Comparison of ENCODE assay signal across 12 mouse cellular contexts in the genomic region with DNA sequence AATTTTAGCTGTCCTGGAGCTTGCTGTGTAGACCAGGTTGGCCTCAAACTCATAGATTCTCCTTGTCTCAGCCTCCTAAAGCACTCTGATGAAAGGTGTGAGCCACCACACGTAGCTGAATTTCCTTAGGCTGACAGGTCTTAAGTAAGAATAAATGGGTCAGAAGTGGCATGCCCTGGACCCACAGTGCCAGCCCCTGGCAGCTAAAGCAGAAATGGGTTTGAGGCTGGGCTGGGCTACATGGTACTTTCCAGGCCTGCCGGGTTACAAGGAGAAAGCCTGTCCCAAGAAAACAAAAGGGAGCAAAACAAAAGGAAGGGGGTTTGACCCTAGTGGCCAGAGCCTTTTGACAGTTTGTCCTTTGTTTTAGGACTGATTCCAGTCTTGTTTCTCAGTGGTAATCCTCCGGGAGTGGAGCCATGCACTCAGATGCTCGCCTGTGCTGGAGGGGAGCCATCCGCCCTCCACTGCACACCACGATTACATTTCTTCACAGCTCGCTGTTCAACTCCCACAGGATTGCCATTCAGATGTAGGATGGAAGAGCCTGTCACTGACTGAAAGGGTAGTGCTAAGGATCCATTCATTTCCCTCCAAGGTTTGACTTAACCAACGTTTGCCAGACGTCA. TPM values are rescaled to one million over a fixed set of nuclear protein-coding genes. Genes with fewer than 3 reads are reported as not detected.
DNase-seq lines count a peak whose midpoint lies in the region; ATAC-seq and TF ChIP-seq lines count a peak whose summit lies in the region.
"Had no signal": no experiment of that assay in that cellular context is flagged by ENCODE, and none has a peak within 500 bp of the region (broad histone marks: within the 10 kb centered on the region; RNA-seq: fewer than 3 reads in every experiment).

No protein-coding gene starts in this region.

- peak overlapping the region; percentile 26; the same call in 1 of the 2 replicates for H3K9ac ChIP-seq in hindbrain, embryonic 16.5 days (ENCODE audit: low read depth, low read length)
- no peak overlapping the region for H3K9ac ChIP-seq in forebrain, embryonic 12.5 days
- H3K9ac ChIP-seq: embryonic facial prominence, embryonic 15.5 days; heart, embryonic 13.5 days had no signal

- TF ChIP-seq CTCF in brain, embryonic 14.5 days (IDR thresholded peaks at IDR 0.05; ENCODE audit: borderline replicate concordance, extremely low read depth, insufficient read depth, insufficient read length) = no peak

- peaks cover 7% of the 10 kb centered on the region for H3K4me1 ChIP-seq in hindbrain, embryonic 16.5 days (ENCODE audit: control insufficient read depth, insufficient read depth, low read depth, low read length)
- H3K4me1 ChIP-seq in forebrain, embryonic 12.5 days = peaks cover 8% of the 10 kb centered on the region; the same call in 1 of the 2 replicates
- H3K4me1 ChIP-seq: embryonic facial prominence, embryonic 15.5 days had no signal

- peak; percentile 5 for DNase-seq in embryo, embryonic 10 days (ENCODE audit: low spot score)
- no peak for DNase-seq in embryo, embryonic 11 days
- peak; percentile 17 for DNase-seq in brain, embryonic 14.5 days (ENCODE audit: low read depth)
- DNase-seq in left cerebral cortex, postnatal 4 days = peak; percentile 48
- no peak for DNase-seq in urinary bladder, adult 2 months (ENCODE audit: low spot score)
- DNase-seq in urinary bladder, postnatal 36 days (ENCODE audit: low spot score in 2 of 2) = no peak

- H3K4me3 ChIP-seq in hindbrain, embryonic 16.5 days (ENCODE audit: low read length) = no peak overlapping the region
- no peak overlapping the region for H3K4me3 ChIP-seq in forebrain, embryonic 12.5 days (replicated peaks)
- H3K4me3 ChIP-seq: embryonic facial prominence, embryonic 15.5 days; heart, embryonic 13.5 days had no signal

- H3K27ac ChIP-seq in hindbrain, embryonic 16.5 days (ENCODE audit: low read depth, low read length) = 0 out of 2 replicates have a peak overlapping the region, but pooled peaks have one; percentile 12
- no peak overlapping the region for H3K27ac ChIP-seq in forebrain, embryonic 12.5 days
- H3K27ac ChIP-seq: embryonic facial prominence, embryonic 15.5 days; heart, embryonic 13.5 days had no signal

- intact Hi-C loops in left cerebral cortex, postnatal 4 days (cut with DNase I) = no loop called here

- H3K4me2 ChIP-seq in hindbrain, embryonic 16.5 days (ENCODE audit: low read length) = no peak overlapping the region
- no peak overlapping the region for H3K4me2 ChIP-seq in forebrain, embryonic 12.5 days
- H3K4me2 ChIP-seq: embryonic facial prominence, embryonic 15.5 days; heart, embryonic 13.5 days had no signal

- H3K36me3 ChIP-seq in hindbrain, embryonic 16.5 days (ENCODE audit: control insufficient read depth, insufficient read depth, low read length) = peaks cover 4% of the 10 kb centered on the region; the same call in 1 of the 2 replicates
- H3K36me3 ChIP-seq in forebrain, embryonic 12.5 days (replicated peaks) = peaks cover 34% of the 10 kb centered on the region

- no peaks in the 10 kb centered on the region for H3K9me3 ChIP-seq in hindbrain, embryonic 16.5 days (ENCODE audit: control insufficient read depth, low read length)
- H3K9me3 ChIP-seq in forebrain, embryonic 12.5 days = no peaks in the 10 kb centered on the region
- H3K9me3 ChIP-seq: embryonic facial prominence, embryonic 15.5 days; heart, embryonic 13.5 days had no signal

- no peak for TF ChIP-seq POLR2A in brain, embryonic 14.5 days (IDR thresholded peaks at IDR 0.05; ENCODE audit: borderline replicate concordance, extremely low read depth, insufficient read depth, insufficient read length, poor library complexity, severe bottlenecking)

- 16% methylated on average over 9 of the region's 9 CpGs for WGBS in hindbrain, embryonic 16.5 days
- 14% methylated on average over 9 of the region's 9 CpGs for WGBS in forebrain, embryonic 12.5 days

- peak; percentile 54 for ATAC-seq in hindbrain, embryonic 16.5 days
- ATAC-seq in forebrain, embryonic 12.5 days (ENCODE audit: low FRiP score) = no peak
- ATAC-seq: activated CD4-positive, CD25-positive, alpha-beta regulatory T cell, adult 4 months had no signal

- no peaks in the 10 kb centered on the region for H3K27me3 ChIP-seq in hindbrain, embryonic 16.5 days (replicated peaks; ENCODE audit: control insufficient read depth, insufficient read depth, low read length)
- H3K27me3 ChIP-seq in forebrain, embryonic 12.5 days = no peaks in the 10 kb centered on the region
- H3K27me3 ChIP-seq: embryonic facial prominence, embryonic 15.5 days; heart, embryonic 13.5 days had no signal

RNA-seq across cellular contexts. Expression of a gene that starts 9.6 kb away (rescaled TPM):
- polyA plus RNA-seq in brain, embryonic 14.5 days (2012; rRNA removed) = 9.3 and 11.5 TPM in 2 replicates
- polyA plus RNA-seq in hindbrain, embryonic 16.5 days (2015; fragmentation: Nextera tagmentation; extraction: Ambion mirVana) = 11.5 and 14.0 TPM in 2 replicates
- 10 to 100 TPM; 25.0 to 27.2 TPM for total RNA-seq in left cerebral cortex, postnatal 4 days (2021)
- polyA plus RNA-seq in urinary bladder, adult 2 months (2012; rRNA removed) = 9.0 and 10.1 TPM in 2 replicates
- 13.6 and 17.4 TPM in 2 replicates for polyA plus RNA-seq in forebrain, embryonic 12.5 days (2016; fragmentation: Nextera tagmentation; extraction: Ambion mirVana)

RNA-seq across cellular contexts. Expression of a gene that starts 39.0 kb away (rescaled TPM):
- polyA plus RNA-seq in brain, embryonic 14.5 days (2012; rRNA removed) = 56.4 and 79.6 TPM in 2 replicates
- polyA plus RNA-seq in hindbrain, embryonic 16.5 days (2015; fragmentation: Nextera tagmentation; extraction: Ambion mirVana) = 42.6 and 43.0 TPM in 2 replicates
- 10 to 100 TPM; 40.6 to 45.8 TPM for total RNA-seq in left cerebral cortex, postnatal 4 days (2021)
- polyA plus RNA-seq in urinary bladder, adult 2 months (2012; rRNA removed) = 32.5 and 47.3 TPM in 2 replicates
- 45.0 and 48.5 TPM in 2 replicates for polyA plus RNA-seq in forebrain, embryonic 12.5 days (2016; fragmentation: Nextera tagmentation; extraction: Ambion mirVana)

RNA-seq across cellular contexts. Expression of a gene that starts 39.5 kb away (rescaled TPM):
- 71.3 and 98.0 TPM in 2 replicates for polyA plus RNA-seq in brain, embryonic 14.5 days (2012; rRNA removed)
- 92.7 and 102 TPM in 2 replicates for polyA plus RNA-seq in hindbrain, embryonic 16.5 days (2015; fragmentation: Nextera tagmentation; extraction: Ambion mirVana)
- 10 to 100 TPM; 74.1 to 75.1 TPM for total RNA-seq in left cerebral cortex, postnatal 4 days (2021)
- polyA plus RNA-seq in urinary bladder, adult 2 months (2012; rRNA removed) = 32.4 and 37.5 TPM in 2 replicates
- 60.1 and 64.9 TPM in 2 replicates for polyA plus RNA-seq in forebrain, embryonic 12.5 days (2016; fragmentation: Nextera tagmentation; extraction: Ambion mirVana)

RNA-seq across cellular contexts. Expression of a gene that starts 50.5 kb away (rescaled TPM):
- polyA plus RNA-seq in brain, embryonic 14.5 days (2012; rRNA removed) = 48.8 and 50.3 TPM in 2 replicates
- 10.5 and 10.6 TPM in 2 replicates for polyA plus RNA-seq in hindbrain, embryonic 16.5 days (2015; fragmentation: Nextera tagmentation; extraction: Ambion mirVana)
- 10 to 100 TPM; 48.8 to 52.5 TPM for total RNA-seq in left cerebral cortex, postnatal 4 days (2021)
- 0.65 and 0.76 TPM in 2 replicates for polyA plus RNA-seq in urinary bladder, adult 2 months (2012; rRNA removed)
- 5.6 and 9.7 TPM in 2 replicates for polyA plus RNA-seq in forebrain, embryonic 12.5 days (2016; fragmentation: Nextera tagmentation; extraction: Ambion mirVana)
- total RNA-seq: megakaryocyte, adult 5-6 weeks had no signal
- polyA plus RNA-seq: heart, embryonic 13.5 days had no signal

Comparison
In these comparisons a context has a peak if more than half of its experiments do, and no peak if none do; other contexts are left out.
1. DNase-seq: peak in embryo, embryonic 10 days (single experiment), brain, embryonic 14.5 days (single experiment) and left cerebral cortex, postnatal 4 days (single experiment); none in embryo, embryonic 11 days (single experiment), urinary bladder, adult 2 months (single experiment) and urinary bladder, postnatal 36 days (0 of 2).